Mouse (Mus musculus) midbrain, embryonic 16.5 days (tissue): Measurements from ENCODE around the gene Elf4. TPM values are rescaled to one million over a fixed set of nuclear protein-coding genes. Genes with fewer than 3 reads are reported as not detected.
"Not testable (repeated sequence)": the region's sequence is repeated elsewhere in the genome, so short reads cannot be mapped to it uniquely, and the experiment has no call there.

Source experiments
- ATAC-seq: fragments of 200-750 bp; cut with Nextera tagmentation; 2 replicates; pipeline ENCODE4 v1.8.0; 2017; ENCODE audit warnings: moderate TSS enrichment
- H3K27ac ChIP-seq: fragments of 300-500 bp; sonication (generic); 2 replicates; pipeline ENCODE4 v1.5.1; 2014; ENCODE audit warnings: mild to moderate bottlenecking, low read length, mixed read lengths
- H3K27me3 ChIP-seq: fragments of 300-500 bp; sonication (generic); 2 replicates; pipeline ENCODE4 v1.6.1; 2014; ENCODE audit warnings: low read depth, low read length, mixed read lengths; ENCODE audit not compliant: control insufficient read depth, insufficient read depth
- H3K36me3 ChIP-seq: fragments of 300-500 bp; sonication (generic); 2 replicates; pipeline ENCODE4 v1.6.1; 2014; ENCODE audit warnings: mild to moderate bottlenecking, low read length, moderate library complexity, mixed read lengths; ENCODE audit not compliant: control insufficient read depth, insufficient read depth
- H3K4me1 ChIP-seq: fragments of 300-500 bp; sonication (generic); 2 replicates; pipeline ENCODE4 v1.6.1; 2014; ENCODE audit warnings: mild to moderate bottlenecking, low read length, mixed read lengths; ENCODE audit not compliant: control insufficient read depth, insufficient read depth
- H3K4me2 ChIP-seq: fragments of 300-500 bp; sonication (generic); 2 replicates; pipeline ENCODE4 v1.6.1; 2014; ENCODE audit warnings: mild to moderate bottlenecking, low read length, mixed read lengths
- H3K4me3 ChIP-seq: fragments of 300-500 bp; sonication (generic); 2 replicates; pipeline ENCODE4 v1.5.1; 2014; ENCODE audit warnings: low read depth, mild to moderate bottlenecking, low read length, moderate library complexity, mixed read lengths
- H3K9ac ChIP-seq: fragments of 300-500 bp; sonication (generic); 2 replicates; pipeline ENCODE4 v1.6.1; 2014; ENCODE audit warnings: low read depth, low read length, mixed read lengths
- H3K9me3 ChIP-seq: fragments of 300-500 bp; sonication (generic); replicated peaks from 2 replicates; pipeline ENCODE4 v1.6.1; 2014; ENCODE audit warnings: mild to moderate bottlenecking, low read length, mixed read lengths; ENCODE audit not compliant: control insufficient read depth, poor library complexity, severe bottlenecking
- WGBS: fragments of 180-500 bp; shearing (Covaris S2); extraction: QIAGEN DNeasy Blood & Tissue Kit; methylation state at CpG from one replicate; pipeline ENCODE4 v1.1.7; 2014; 5-methylcytosine and 5-hydroxymethylcytosine counted together
- polyA plus RNA-seq: library from polyadenylated mRNA; unstranded; fragments of >200 nt; fragmentation: Nextera tagmentation; extraction: Ambion mirVana; gene quantifications from 2 replicates; pipeline ENCODE4 v1.2.1, GENCODE M21; 2015

The Elf4 gene
- polyA plus RNA-seq, 1 experiment from 2014 or later: 0.46 TPM

- Histone ChIP-seq H3K4me3 (no peak overlapping the region), H3K4me1 (no peaks in the 10 kb centered on the region), H3K27me3 (no peaks in the 10 kb centered on the region; the same call in 1 of the 2 replicates), H3K27ac (no peak overlapping the region), H3K9me3 (no peaks in the 10 kb centered on the region; the same call in 1 of the 2 replicates), H3K4me2 (no peak overlapping the region), H3K36me3 (no peaks in the 10 kb centered on the region), H3K9ac (no peak overlapping the region)
- ATAC-seq: no peak
- WGBS: 32% methylated on average over 10 of the region's 10 CpGs
Measured at GRCm38 (mm10) chrX:48449646-48450045, 13.3 kb downstream of the Elf4 start.

GRCm38 (mm10) chrX:48444677-48445076 lies 18.3 kb downstream of the Elf4 start:
- no peak for ATAC-seq
- Histone ChIP-seq H3K4me1 (no peaks in the 10 kb centered on the region), H3K9me3 (no peaks in the 10 kb centered on the region), H3K9ac (no peak overlapping the region), H3K27ac (no peak overlapping the region), H3K36me3 (no peaks in the 10 kb centered on the region), H3K27me3 (no peaks in the 10 kb centered on the region), H3K4me2 (no peak overlapping the region), H3K4me3 (no peak overlapping the region)
- 84% methylated on average over 4 of the region's 4 CpGs for WGBS

GRCm38 (mm10) chrX:48441954-48442353 lies 21.0 kb downstream of the Elf4 start:
- no peaks in the 10 kb centered on the region for H3K36me3 ChIP-seq
- H3K4me3 ChIP-seq: no peak overlapping the region
- H3K4me2 ChIP-seq: no peak overlapping the region
- no peak for ATAC-seq
- H3K4me1 ChIP-seq: no peaks in the 10 kb centered on the region
- no peaks in the 10 kb centered on the region for H3K27me3 ChIP-seq
- 87% methylated on average over 7 of the region's 7 CpGs for WGBS
- H3K9ac ChIP-seq: no peak overlapping the region
- no peak overlapping the region for H3K27ac ChIP-seq
- H3K9me3 ChIP-seq: no peaks in the 10 kb centered on the region

DNA sequence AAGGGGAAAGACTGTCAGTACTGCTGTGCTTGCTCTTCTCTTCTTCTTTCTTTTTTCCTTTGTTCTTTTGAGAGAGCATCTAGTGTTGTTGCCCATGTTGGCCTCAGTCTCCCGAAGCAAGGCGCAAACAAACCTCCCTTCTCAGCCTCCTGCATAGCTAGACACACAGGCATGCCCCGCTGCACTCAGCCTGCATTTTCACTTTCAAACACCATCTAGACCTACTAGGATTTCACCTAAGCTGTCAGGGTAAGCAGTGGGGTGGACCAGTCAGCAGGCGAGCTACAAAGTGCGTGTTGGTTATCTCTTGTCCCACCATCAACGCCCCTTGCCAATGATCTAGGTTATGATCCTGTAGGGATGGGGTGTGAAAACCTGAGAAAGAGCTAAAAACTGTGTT lies 21.4 kb downstream of the Elf4 start:
- H3K36me3 ChIP-seq: no peaks in the 10 kb centered on the region
- H3K27me3 ChIP-seq: no peaks in the 10 kb centered on the region
- H3K9me3 ChIP-seq: no peaks in the 10 kb centered on the region
- H3K4me3 ChIP-seq: no peak overlapping the region
- no peaks in the 10 kb centered on the region for H3K4me1 ChIP-seq
- H3K4me2 ChIP-seq: no peak overlapping the region
- 96% methylated on average over 6 of the region's 6 CpGs for WGBS
- H3K27ac ChIP-seq: no peak overlapping the region
- ATAC-seq: no peak
- H3K9ac ChIP-seq: no peak overlapping the region

GRCm38 (mm10) chrX:48439036-48439435 lies 23.9 kb downstream of the Elf4 start:
- Histone ChIP-seq H3K9me3 (no peaks in the 10 kb centered on the region), H3K4me1 (no peaks in the 10 kb centered on the region), H3K36me3 (no peaks in the 10 kb centered on the region), H3K27me3 (no peaks in the 10 kb centered on the region), H3K4me3 (no peak overlapping the region), H3K4me2 (no peak overlapping the region), H3K27ac (no peak overlapping the region), H3K9ac (no peak overlapping the region)
- WGBS: 72% methylated on average over 3 of the region's 4 CpGs
- no peak for ATAC-seq

GRCm38 (mm10) chrX:48436082-48436481 lies 26.9 kb downstream of the Elf4 start:
- H3K36me3 ChIP-seq, H3K27me3 ChIP-seq, H3K9ac ChIP-seq, H3K4me3 ChIP-seq, H3K4me2 ChIP-seq, H3K9me3 ChIP-seq, H3K4me1 ChIP-seq, H3K27ac ChIP-seq, ATAC-seq: not testable (repeated sequence)
- 93% methylated on average over 5 of the region's 7 CpGs for WGBS

DNA sequence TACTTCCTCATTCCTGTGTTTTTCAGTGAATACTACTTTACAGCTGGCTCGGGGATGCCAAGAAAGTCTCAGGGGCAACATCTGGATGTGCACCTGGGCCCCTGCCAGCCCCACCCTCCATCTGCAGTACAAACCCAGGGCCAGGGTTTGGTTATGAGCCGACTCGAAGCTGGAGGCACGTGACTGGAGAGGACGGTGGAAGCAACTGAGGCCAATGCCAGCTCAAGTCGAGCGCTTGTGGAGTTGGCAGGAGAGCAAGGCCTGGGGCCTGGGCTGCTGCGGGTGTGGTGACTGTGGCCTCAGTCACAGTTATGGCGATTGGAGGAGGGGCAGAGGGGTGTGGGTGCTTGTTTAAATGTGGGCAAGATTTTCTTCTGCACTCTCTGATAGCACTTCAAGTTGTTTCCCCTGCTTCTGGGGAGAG lies 27.4 kb downstream of the Elf4 start:
- Histone ChIP-seq H3K27me3 (no peaks in the 10 kb centered on the region), H3K36me3 (no peaks in the 10 kb centered on the region), H3K9ac (no peak overlapping the region), H3K4me1 (no peaks in the 10 kb centered on the region), H3K4me3 (no peak overlapping the region), H3K27ac (no peak overlapping the region), H3K4me2 (no peak overlapping the region), H3K9me3 (no peaks in the 10 kb centered on the region)
- ATAC-seq: no peak
- WGBS: 81% methylated on average over 9 of the region's 9 CpGs

DNA sequence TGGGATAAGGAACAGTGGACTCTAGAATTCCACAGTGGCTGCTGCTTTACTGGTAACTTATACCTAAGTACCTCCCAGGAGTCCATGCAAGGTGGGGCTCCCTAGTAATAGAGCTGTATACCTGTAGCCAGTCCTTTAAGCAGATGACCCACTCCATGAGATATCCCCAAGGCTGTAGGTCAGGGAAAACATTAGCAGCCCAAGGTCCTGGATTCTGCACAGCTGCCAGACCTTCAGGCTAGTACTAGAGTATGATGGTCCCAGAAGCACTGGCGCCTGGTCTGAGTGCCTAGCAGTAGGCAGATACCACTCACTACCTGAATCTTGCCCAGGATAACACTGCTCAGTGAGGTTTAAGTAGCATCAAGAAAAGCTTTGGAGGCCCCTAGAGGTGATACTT lies 28.7 kb downstream of the Elf4 start:
- ATAC-seq: no peak
- H3K9ac ChIP-seq: no peak overlapping the region
- H3K9me3 ChIP-seq: no peaks in the 10 kb centered on the region
- no peaks in the 10 kb centered on the region for H3K4me1 ChIP-seq
- 80% methylated on average over 1 of the region's 1 CpGs for WGBS
- no peak overlapping the region for H3K4me2 ChIP-seq
- no peak overlapping the region for H3K4me3 ChIP-seq
- no peaks in the 10 kb centered on the region for H3K36me3 ChIP-seq
- H3K27ac ChIP-seq: no peak overlapping the region
- H3K27me3 ChIP-seq: no peaks in the 10 kb centered on the region

GRCm38 (mm10) chrX:48433527-48433899 lies 29.4 kb downstream of the Elf4 start:
- no peaks in the 10 kb centered on the region for H3K36me3 ChIP-seq
- H3K4me3 ChIP-seq: no peak overlapping the region
- WGBS: 53% methylated on average over 6 of the region's 6 CpGs
- no peak overlapping the region for H3K4me2 ChIP-seq
- no peak overlapping the region for H3K27ac ChIP-seq
- no peaks in the 10 kb centered on the region for H3K4me1 ChIP-seq
- no peak overlapping the region for H3K9ac ChIP-seq
- H3K27me3 ChIP-seq: no peaks in the 10 kb centered on the region
- no peaks in the 10 kb centered on the region for H3K9me3 ChIP-seq
- no peak for ATAC-seq
